Mouse (Mus musculus) frontal cortex, postnatal 10 days (tissue): ENCODE measurements at regions not wholly inside any gene's neighbourhood (a gene's known extent, or its start where the extent isn't known, plus 50 kb on each side); places are given as distances from the start of the nearest gene placed in this dataset.
A peak's percentile ranks its signal among the peaks of the same experiment; 100 is the strongest.

Experiments
- DNase-seq, 2 experiments: peaks; one replicate each; pipeline ENCODE4 v3.0.0; 2022; ENCODE audit warnings: low spot score in 2 of 2, mixed read lengths in 1 of 2

DNA sequence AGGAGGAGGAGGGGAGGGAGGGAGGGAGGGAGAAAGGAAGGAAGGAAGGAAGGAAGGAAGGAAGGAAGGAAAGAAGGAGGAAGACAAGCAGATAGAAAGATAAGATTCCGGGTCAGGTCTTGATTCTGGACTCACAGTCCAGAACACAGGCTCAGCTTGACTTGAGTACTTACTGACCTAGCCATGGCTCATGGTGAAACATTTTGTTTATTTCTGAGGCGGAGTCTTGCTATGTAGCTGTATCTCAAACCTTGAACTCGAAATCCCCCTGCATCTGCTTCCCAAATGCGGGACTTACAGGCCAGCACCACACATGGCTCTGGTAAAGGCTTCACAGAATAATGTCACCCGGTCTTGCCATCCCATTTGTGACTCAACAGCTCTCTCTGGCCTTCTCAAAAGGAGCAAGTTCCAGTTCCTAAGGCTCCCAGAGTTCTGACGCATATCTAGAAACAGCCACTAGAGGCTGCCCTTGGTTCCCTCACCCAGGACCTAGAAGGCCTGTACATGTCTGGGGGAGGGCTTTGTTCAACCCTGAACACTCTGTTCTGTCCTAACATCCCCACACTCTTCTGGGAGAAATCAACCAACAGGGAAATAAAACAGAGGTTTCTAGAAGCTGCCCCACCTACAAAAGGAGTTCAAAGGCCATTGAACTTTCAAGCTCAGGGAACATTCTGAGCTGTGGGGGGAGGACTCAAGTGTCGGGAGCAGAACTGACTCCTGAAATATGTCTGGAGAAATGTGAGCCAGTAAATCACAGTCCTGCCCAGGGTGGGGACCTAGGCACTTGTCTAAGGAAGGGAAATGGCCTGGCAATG, 56.2 kb upstream of the Akap13 start:
- DNase-seq = peak; percentile 15 to 24

DNA sequence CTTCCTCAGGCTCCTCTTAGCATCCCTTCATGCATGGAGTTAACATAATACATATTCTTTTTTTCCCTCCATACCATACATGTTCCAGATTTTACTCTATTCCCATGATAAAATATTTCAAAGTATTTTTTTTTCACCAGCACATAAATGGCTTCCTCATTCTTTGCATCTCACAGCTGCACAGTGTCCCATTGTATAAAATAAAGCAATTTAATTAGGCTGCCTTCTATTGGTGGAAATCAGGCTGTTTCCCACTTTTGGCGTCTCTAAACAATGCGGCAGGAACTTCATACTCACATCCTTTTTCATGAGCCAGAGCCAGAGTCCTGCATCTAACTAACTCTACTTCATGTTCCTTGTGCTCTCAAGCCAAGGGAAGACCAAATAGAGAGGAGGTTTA, 54.9 kb upstream of the Akap13 start:
- DNase-seq = no peak

DNA sequence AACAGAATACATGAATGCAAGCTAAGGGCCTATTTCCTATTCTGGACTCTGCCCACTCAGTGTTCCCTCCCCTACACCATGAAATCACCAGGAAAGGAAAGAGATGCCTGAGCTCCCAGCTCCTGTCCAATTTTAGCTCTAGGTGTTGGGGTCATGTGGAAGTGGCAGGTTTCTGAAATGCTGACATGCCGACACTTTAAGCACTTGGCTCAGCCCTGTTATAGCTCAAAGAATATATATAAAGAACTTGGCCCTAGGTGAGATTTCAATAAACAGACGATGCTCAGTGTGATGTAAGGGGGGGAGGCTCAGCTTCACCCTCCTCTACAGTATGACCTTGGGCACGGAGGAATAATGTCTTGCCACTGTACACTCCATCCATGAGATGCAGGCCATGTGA, 50.4 kb upstream of the Akap13 start:
- no peak for DNase-seq
